Mouse (Mus musculus): ENCODE data around the gene Gpr4. TPM values are rescaled to one million over a fixed set of nuclear protein-coding genes. Genes with fewer than 3 reads are reported as not detected.

The Gpr4 gene
- polyA plus RNA-seq, 1 experiment from 2014 or later, result 4.0 TPM

- Histone ChIP-seq H3K4me1 (no peaks in the 10 kb centered on the region), H3K9ac (no peak overlapping the region), H3K36me3 (replicated peaks) (peaks cover 44% of the 10 kb centered on the region), H3K27ac (no peak overlapping the region), H3K4me3 (no peak overlapping the region), H3K9me3 (no peaks in the 10 kb centered on the region), H3K4me2 (no peak overlapping the region), H3K27me3 (replicated peaks) (no peaks in the 10 kb centered on the region)
- ATAC-seq (replicated peaks), result no peak
- 27% methylated on average over 2 of the region's 2 CpGs for WGBS
Measured at GRCm38 (mm10) chr7:19197985-19198384, 14.4 kb upstream of the Gpr4 start.

DNA sequence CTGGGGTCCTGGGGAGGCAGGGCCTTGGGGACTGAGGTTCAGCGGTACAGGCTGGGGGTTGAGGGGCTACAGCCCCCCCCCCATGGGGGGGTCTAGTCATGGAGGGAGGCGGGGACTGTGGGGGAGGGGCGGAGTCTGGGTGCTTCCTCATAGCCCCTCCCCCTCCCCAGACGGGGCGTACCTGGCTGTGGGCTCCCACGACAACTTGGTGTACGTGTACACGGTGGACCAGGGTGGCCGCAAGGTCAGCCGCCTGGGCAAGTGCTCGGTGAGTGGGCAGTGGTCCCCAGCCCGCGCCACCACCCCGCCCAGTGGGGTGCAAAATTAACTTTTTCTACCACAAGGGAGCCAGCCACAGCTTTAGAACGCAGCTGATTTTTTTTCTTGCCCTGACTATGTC lies 10.7 kb upstream of the Gpr4 start:
- ATAC-seq (replicated peaks), result no peak; the same call in 1 of the 2 replicates
- Histone ChIP-seq H3K4me1 (no peaks in the 10 kb centered on the region), H3K36me3 (replicated peaks) (peaks cover 17% of the 10 kb centered on the region; the same call in 1 of the 2 replicates), H3K4me3 (no peak overlapping the region), H3K27me3 (replicated peaks) (no peaks in the 10 kb centered on the region), H3K27ac (no peak overlapping the region), H3K4me2 (no peak overlapping the region), H3K9me3 (no peaks in the 10 kb centered on the region), H3K9ac (no peak overlapping the region)
- WGBS, result 70% methylated on average over 15 of the region's 15 CpGs

DNA sequence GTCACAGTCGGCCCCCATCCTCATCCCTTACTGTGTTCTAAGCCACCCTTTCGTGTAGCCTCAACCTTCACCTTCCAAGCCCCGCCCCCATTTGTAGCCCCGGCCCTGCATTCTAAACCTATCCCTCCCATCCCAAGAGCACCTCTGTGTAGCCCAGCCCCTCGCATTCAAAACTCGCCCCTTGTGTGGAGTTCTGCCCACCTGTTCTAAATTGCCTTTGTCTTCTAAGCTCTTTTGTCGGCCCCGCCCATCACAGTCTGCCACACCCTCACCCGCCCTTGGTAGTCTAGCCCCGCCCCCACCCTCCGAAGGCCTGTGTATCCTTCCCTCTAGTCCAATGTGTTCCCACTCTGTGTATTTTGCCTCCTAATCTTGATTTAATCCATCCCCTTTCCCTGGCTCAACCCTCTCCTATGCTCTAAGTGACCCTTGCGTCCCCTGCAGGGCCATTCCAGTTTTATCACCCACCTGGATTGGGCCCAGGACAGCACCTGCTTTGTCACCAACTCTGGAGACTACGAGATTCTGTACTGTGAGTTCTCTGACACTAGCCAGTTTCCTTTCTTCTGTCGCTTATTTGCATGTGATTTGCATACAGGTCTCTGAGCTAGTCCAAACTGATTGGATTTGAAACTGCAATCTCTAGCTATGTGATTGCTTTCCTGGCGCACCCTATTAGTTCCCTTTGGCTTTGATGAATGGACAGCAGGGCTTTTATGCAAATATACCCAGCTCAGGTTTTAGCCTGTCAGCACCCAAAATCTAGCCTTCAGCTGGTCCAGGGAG lies 10.1 kb upstream of the Gpr4 start:
- H3K36me3 ChIP-seq (replicated peaks), result peaks cover 17% of the 10 kb centered on the region; the same call in 1 of the 2 replicates
- 64% methylated on average over 15 of the region's 15 CpGs for WGBS
- 0 out of 2 replicates have a peak, but pooled peaks have one; percentile 38 for ATAC-seq (replicated peaks)

DNA sequence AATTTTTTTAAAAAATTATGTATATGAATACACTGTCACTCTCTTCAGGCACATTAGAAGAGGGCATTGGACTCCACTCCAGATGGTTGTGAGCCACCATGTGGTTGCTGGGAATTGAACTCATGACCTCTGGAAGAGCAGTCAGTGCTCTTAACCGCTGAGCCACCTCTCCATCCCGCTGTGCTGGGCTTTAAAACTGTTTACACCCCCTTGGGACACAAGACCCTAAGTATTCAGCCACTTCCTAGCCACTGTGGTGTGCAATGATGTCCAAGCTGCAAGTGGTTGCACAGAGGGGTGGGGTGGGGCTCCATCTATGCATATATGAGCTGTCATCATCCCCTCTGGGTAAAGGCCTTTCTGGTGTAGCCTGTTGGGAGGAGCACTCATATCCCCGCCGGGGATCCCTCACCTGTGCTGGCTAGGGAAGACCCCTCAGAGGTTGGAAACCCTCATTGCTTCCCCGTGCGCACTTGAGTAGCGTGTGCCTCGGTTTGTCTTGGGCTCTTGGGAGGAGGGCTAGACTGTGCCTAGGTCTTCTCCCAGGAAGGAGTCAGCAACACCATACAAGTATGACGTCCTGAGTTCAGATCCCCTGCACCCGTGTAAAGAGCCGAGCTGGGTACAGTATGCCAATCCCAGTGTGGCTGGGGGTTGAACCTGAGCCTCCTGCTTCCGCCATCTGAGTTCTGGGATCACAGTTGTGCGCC lies 4.0 kb upstream of the Gpr4 start:
- Histone ChIP-seq H3K9ac (no peak overlapping the region), H3K4me1 (peaks cover 10% of the 10 kb centered on the region), H3K4me2 (no peak overlapping the region), H3K9me3 (no peaks in the 10 kb centered on the region), H3K27ac (no peak overlapping the region), H3K36me3 (replicated peaks) (peaks cover 3% of the 10 kb centered on the region; the same call in 1 of the 2 replicates), H3K4me3 (no peak overlapping the region), H3K27me3 (replicated peaks) (peaks cover 7% of the 10 kb centered on the region; the same call in 1 of the 2 replicates)
- 83% methylated on average over 13 of the region's 13 CpGs for WGBS
- peak; percentile 37; the same call in 1 of the 2 replicates for ATAC-seq (replicated peaks)

More for the DNA sequence above, 10.1 kb upstream of the Gpr4 start:
- H3K9me3 ChIP-seq, result no peaks in the 10 kb centered on the region
- H3K4me1 ChIP-seq, result no peaks in the 10 kb centered on the region
- no peak overlapping the region for H3K27ac ChIP-seq
- H3K4me3 ChIP-seq, result no peak overlapping the region
- no peaks in the 10 kb centered on the region for H3K27me3 ChIP-seq (replicated peaks)
- H3K4me2 ChIP-seq, result no peak overlapping the region
- no peak overlapping the region for H3K9ac ChIP-seq

GRCm38 (mm10) chr7:19208944-19209472 lies 3.3 kb upstream of the Gpr4 start:
- Histone ChIP-seq H3K27me3 (replicated peaks) (peaks cover 7% of the 10 kb centered on the region; the same call in 1 of the 2 replicates), H3K4me1 (peaks cover 10% of the 10 kb centered on the region), H3K9me3 (no peaks in the 10 kb centered on the region), H3K36me3 (replicated peaks) (peaks cover 3% of the 10 kb centered on the region; the same call in 1 of the 2 replicates), H3K27ac (no peak overlapping the region), H3K9ac (no peak overlapping the region), H3K4me2 (no peak overlapping the region), H3K4me3 (no peak overlapping the region)
- WGBS, result 57% methylated on average over 7 of the region's 7 CpGs
- no peak for ATAC-seq (replicated peaks)

DNA sequence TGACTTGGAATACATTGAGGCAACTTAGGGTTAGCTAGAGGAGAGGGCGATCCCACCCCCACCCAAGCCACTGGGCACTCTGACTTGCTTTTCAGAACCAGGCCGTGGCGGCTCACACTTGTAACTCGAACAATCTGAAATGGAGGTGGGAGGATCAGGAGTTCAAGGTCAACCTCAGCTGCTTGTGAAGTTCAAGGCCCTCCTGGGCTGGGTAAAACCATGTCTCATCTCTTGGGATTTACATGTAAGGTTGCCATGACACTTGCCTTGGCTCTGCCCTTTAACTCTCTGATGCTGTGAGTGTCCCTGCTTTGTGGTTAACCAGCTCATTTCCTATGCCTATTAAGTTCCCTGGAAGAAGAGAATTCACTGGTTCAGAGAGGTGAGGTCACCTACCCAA lies 2.8 kb upstream of the Gpr4 start:
- Histone ChIP-seq H3K27me3 (replicated peaks) (peaks cover 7% of the 10 kb centered on the region; the same call in 1 of the 2 replicates), H3K4me1 (peaks cover 10% of the 10 kb centered on the region), H3K9me3 (no peaks in the 10 kb centered on the region), H3K4me2 (no peak overlapping the region), H3K4me3 (no peak overlapping the region), H3K27ac (no peak overlapping the region), H3K36me3 (replicated peaks) (peaks cover under 1% of the 10 kb centered on the region; the same call in 1 of the 2 replicates), H3K9ac (no peak overlapping the region)
- 83% methylated on average over 4 of the region's 4 CpGs for WGBS
- ATAC-seq (replicated peaks), result no peak

- Histone ChIP-seq H3K27me3 (replicated peaks) (peaks cover 7% of the 10 kb centered on the region; the same call in 1 of the 2 replicates), H3K27ac (no peak overlapping the region)
- WGBS, result 92% methylated on average over 5 of the region's 5 CpGs
Measured at GRCm38 (mm10) chr7:19210010-19210409, 2.3 kb upstream of the Gpr4 start.

DNA sequence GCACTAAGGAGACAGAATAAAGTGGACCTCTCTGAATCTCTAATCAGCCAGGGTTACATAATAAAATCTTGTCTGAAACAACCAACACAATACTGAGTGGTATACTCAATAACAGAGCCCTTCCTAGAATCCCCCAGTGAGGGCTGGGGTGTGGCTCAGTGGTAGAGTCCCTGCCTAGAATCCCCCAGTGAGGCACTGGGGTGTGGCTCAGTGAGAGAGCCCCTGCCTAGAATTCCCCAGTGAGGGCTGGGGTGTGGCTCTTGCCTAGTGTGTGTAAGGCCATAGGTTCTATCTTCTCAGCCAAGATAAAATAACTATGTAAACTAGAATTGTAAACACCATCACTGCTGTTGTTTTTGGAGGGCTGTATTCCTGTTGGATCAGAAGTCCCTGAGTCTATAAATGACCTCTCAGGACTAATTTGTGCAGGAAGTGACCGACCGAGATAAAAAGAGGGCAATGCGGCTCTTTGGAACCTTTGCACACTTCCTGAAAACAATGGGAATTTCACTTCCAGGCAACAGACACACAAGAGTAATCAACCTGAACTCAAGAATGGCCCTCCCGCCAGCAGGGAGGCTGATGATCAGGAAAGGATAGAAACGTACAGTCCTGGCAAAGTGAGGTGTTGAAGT lies 1.2 kb upstream of the Gpr4 start:
- peaks cover 7% of the 10 kb centered on the region; the same call in 1 of the 2 replicates for H3K27me3 ChIP-seq (replicated peaks)
- no peak for ATAC-seq (replicated peaks)
- 41% methylated on average over 5 of the region's 5 CpGs for WGBS

More at GRCm38 (mm10) chr7:19210010-19210409, 2.3 kb upstream of the Gpr4 start:
- no peak overlapping the region for H3K4me2 ChIP-seq
- peaks cover 10% of the 10 kb centered on the region for H3K4me1 ChIP-seq
- H3K4me3 ChIP-seq, result no peak overlapping the region
- ATAC-seq (replicated peaks), result no peak
- H3K9me3 ChIP-seq, result no peaks in the 10 kb centered on the region
- H3K36me3 ChIP-seq (replicated peaks), result no peaks in the 10 kb centered on the region
- no peak overlapping the region for H3K9ac ChIP-seq

DNA sequence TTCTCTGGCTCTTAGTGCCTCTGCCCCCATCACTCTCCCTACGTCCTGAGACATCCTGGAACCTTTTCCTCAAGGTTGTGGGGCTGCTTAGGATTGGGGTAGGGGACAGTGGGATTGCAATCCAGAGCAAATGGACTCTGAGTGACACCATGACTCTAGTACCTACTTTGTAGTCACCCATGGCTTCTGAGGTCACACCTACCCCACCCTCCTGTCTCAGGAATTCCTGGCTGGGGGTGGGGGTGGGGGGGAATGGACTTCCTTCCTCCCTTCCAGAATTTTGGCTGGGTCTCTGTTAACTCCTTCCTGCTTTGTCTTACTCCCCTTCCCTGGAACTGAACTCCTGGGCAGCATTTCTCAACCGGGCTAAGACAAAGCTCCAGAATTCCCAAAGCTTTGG lies 1.0 kb downstream of the Gpr4 start:
- WGBS, result 63% methylated on average over 2 of the region's 2 CpGs
- Histone ChIP-seq H3K4me2 (no peak overlapping the region), H3K27me3 (replicated peaks) (peaks cover 7% of the 10 kb centered on the region; the same call in 1 of the 2 replicates), H3K9ac (no peak overlapping the region), H3K4me3 (peak overlapping the region; percentile 48; the same call in 1 of the 2 replicates), H3K4me1 (peaks cover 10% of the 10 kb centered on the region), H3K27ac (no peak overlapping the region), H3K9me3 (no peaks in the 10 kb centered on the region), H3K36me3 (replicated peaks) (no peaks in the 10 kb centered on the region)
- no peak for ATAC-seq (replicated peaks)

More for the DNA sequence above, 1.2 kb upstream of the Gpr4 start:
- H3K4me1 ChIP-seq, result peaks cover 10% of the 10 kb centered on the region
- no peak overlapping the region for H3K9ac ChIP-seq
- no peak overlapping the region for H3K27ac ChIP-seq
- no peak overlapping the region for H3K4me3 ChIP-seq
- no peak overlapping the region for H3K4me2 ChIP-seq
- H3K36me3 ChIP-seq (replicated peaks), result no peaks in the 10 kb centered on the region
- H3K9me3 ChIP-seq, result no peaks in the 10 kb centered on the region

GRCm38 (mm10) chr7:19214369-19214768 lies 2.0 kb downstream of the Gpr4 start:
- H3K4me3 ChIP-seq, result no peak overlapping the region
- H3K9me3 ChIP-seq, result no peaks in the 10 kb centered on the region
- peaks cover 7% of the 10 kb centered on the region; the same call in 1 of the 2 replicates for H3K27me3 ChIP-seq (replicated peaks)
- 75% methylated on average over 7 of the region's 7 CpGs for WGBS
- peaks cover 10% of the 10 kb centered on the region for H3K4me1 ChIP-seq
- H3K4me2 ChIP-seq, result no peak overlapping the region
- H3K27ac ChIP-seq, result no peak overlapping the region
- ATAC-seq (replicated peaks), result no peak
- H3K36me3 ChIP-seq (replicated peaks), result no peaks in the 10 kb centered on the region
- no peak overlapping the region for H3K9ac ChIP-seq

DNA sequence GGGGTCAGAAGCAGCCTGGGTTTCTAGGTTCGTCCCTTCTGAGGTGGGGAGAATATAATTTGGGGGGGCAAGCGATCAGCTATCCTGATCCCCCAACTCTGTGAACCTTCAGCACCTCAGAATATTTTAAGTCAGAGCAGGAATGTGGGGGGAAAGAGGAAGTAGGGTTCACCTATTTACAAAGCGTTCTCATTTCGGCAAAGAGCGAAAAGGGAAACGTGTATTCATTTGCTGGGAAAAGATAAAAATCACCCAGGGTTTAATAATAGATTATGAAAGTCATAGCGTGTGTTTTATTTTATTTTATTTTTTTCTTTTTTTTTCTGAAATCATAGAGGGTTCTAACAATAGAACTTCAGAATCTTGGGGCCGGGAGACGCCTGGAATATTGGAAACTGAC lies 2.6 kb downstream of the Gpr4 start:
- H3K36me3 ChIP-seq (replicated peaks), result no peaks in the 10 kb centered on the region
- no peaks in the 10 kb centered on the region for H3K9me3 ChIP-seq
- H3K27me3 ChIP-seq (replicated peaks), result peaks cover 7% of the 10 kb centered on the region; the same call in 1 of the 2 replicates
- H3K9ac ChIP-seq, result no peak overlapping the region
- H3K27ac ChIP-seq, result no peak overlapping the region
- no peak overlapping the region for H3K4me3 ChIP-seq
- peaks cover 10% of the 10 kb centered on the region for H3K4me1 ChIP-seq
- WGBS, result 71% methylated on average over 9 of the region's 9 CpGs
- no peak overlapping the region for H3K4me2 ChIP-seq
- no peak for ATAC-seq (replicated peaks)

- Histone ChIP-seq H3K9me3 (no peaks in the 10 kb centered on the region), H3K27ac (no peak overlapping the region), H3K4me3 (no peak overlapping the region), H3K4me2 (no peak overlapping the region), H3K4me1 (peaks cover 1% of the 10 kb centered on the region; the same call in 1 of the 2 replicates), H3K9ac (no peak overlapping the region), H3K36me3 (replicated peaks) (no peaks in the 10 kb centered on the region), H3K27me3 (replicated peaks) (0 out of 2 replicates have a peak, but pooled peaks cover 3% of the 10 kb centered on the region)
- 65% methylated on average over 5 of the region's 5 CpGs for WGBS
- no peak for ATAC-seq (replicated peaks)
Measured at GRCm38 (mm10) chr7:19217492-19217891, 5.2 kb downstream of the Gpr4 start.
